Mouse (Mus musculus): ENCODE measurements around the gene Cwc27. TPM values are rescaled to one million over a fixed set of nuclear protein-coding genes. Genes with fewer than 3 reads are reported as not detected.

Gene Cwc27
- total RNA-seq (2021): 10 to 100 TPM; 23.1 to 25.5 TPM

DNA sequence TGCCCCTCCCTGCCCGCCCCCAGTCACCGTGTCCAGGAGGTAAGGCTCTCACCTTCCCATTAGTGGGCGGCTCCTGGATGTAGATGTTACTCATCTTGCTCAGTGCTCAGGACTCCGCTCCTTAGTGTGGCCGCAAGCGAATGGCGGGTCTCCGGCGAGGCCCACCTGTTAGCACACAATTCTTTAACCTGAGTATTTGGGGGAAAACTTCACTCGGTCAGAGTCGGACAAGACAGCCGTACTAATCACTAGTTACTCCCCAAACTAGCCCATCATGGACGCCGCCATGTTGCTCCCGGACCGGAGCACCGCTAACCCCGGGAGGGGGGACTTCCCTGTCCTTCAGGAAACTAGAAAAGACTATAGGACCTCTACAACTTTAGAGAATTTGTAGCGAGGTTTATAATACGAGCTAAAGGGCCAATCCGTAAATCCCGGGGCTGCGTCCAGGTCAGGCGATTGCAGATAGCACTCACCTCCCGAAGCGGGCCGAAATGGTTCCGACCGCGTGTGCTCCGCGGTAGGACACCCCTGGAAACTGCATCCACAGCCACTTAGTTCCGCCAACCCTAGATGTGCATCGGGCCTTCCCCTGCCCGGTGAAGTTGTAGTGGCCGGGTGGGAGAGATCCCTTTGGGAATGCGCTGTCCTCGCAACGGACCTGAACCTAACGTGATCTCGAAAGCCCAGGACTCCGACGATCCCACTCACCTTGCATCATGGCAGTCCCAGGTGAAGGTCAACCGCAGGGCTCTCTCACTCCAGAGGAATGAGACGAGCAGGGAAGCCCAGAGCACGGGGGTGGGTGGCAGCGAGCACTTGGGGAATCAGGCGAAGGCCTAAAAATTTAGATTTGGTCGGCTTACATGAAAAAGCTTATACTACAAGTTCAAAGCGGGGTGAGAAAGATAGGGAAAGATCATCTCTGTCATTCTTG, at the start of gene Cwc27:
Cwc27 (minus strand) TSS at position 508 of the 937 bp plus-strand sequence.
- peak; percentile 84 for DNase-seq

DNA sequence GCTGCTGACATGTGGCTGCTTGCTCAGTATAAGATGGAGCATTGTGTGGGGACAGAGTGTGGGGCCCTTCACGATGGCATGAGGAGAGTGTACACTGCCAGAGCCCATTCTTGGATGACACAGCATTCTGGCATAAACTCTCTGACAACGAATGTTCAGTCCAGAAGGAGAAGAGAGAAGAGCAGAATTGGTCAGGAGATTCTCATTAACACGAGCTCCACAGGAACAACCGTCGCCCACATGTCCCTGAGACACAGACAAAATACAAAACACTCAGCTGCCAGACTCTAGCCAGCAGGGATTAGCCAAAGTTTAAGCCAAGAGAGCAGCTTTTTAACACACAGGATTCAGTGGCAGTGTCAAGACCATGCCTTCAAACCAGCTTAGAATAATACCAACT, 49.8 kb upstream of the Cwc27 start:
- no peak for DNase-seq

DNA sequence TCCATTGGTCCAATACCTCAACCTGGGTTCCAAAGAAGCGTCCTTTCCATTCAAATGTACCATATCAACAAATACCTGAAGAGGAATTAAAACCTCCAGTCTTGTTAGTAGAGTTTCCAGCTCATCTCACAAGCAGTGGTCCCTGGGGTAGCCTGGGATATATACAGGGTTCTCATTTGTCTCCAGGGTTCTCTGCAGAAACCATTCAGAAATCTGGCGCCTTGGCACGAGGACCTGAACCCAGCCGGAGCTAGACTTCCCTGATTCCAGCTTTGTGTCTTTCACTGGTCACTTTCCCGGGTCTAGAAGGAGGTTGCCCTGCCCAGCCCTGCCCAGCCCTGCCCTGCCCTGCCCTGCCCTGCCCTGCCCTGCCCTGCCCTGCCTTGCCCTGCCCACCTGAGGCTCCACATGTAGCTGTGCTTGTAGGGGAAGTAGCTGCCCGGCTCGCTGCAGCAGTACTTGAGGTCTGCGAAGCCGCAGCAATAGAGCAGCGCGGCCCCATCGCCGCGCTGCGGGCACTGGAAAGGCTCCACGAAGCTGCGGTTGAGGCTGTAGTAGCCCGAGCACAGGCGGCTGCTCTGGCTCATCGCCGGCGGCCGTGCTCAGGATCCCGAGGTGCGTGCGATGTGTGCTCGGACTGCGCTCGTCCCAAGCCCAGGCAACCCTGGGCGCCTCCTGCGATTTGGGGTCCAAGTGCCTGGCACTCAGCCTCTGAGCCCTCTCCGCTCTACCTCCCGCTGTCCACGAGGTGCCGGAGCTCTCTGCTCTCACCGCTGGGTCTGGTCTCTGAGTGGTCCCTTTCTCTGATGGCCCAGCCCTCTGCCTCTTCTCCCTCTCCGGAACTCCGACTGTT, 46.4 kb upstream of the Cwc27 start, which contains the start of gene Shisal2b:
Shisal2b (minus strand) TSS at position 767 of the 853 bp plus-strand sequence.
- peak; percentile 26 for DNase-seq

DNA sequence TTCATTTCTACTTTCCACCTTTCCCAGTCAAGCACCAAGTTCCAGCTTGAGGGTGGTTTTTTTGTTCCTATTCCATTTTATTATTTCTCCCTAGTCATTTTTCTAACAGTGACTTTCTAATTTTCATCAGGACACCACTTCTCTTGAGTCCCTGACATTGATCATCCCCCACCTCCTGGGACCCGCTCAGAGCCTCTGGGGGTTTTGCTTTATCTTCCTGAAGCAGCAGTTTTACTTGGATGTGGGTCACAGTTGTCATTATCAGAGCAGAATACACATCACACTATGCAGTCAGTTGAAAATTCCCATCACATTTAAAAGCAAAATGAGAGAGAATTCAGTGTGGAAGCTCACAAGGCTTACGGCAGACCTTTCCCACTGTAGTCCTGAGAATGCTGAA, 36.7 kb upstream of the Cwc27 start:
- DNase-seq: no peak

DNA sequence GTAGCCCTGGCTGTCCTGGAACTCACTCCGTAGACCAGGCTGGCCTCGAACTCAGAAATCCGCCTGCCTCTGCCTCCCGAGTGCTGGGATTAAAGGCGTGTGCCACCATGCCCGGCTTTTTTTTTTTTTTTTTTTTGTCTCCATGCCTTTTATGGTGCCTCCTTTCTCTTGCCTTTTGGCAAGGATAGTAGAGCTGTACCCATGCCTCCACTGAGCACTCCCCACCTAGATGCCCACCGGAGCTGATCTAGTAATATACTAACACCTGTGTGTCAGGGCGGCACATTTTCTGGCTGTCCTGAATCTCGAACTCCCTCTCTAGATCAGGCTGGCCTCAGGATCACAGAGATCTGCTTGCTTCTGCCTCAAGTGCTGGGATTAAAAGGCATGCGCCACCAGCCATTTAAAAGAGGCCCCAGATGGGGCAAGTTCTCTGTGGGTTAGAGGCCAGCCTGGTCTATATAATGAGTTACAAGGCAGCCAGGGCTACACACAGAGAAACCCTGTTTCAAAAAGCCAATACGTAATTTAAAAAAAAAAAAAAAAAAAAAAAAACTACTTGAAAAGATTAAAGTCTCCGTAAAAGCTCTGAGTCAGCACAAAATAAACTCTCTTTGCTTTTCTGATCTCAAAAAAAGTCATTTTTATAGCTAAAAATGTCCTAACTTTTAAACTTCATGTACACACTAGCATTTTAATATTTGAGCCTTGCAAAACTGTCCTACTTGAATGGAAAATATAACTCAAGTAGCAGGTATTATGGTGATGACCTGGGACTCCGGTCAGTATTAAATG, 26.6 kb upstream of the Cwc27 start:
- DNase-seq: no peak

DNA sequence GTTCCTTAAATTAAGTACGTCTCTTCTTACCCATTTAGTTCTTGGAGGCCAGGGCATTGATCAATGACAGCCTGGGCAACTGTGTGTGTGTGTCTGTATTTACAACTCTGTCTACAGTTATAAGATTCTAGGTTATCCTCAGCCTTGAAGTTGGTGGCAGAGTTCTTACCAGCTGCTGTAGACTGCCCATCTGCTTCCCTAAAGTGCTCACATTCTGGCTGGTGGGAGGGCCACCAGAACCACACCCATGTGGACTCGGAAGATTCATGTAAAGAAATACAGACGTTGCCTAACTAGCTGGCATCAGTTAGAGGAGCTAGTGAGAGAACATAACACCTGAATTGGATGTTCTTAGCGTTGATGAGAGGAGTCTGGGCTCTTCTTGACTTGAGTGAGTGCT, 25.0 kb upstream of the Cwc27 start:
- no peak for DNase-seq

DNA sequence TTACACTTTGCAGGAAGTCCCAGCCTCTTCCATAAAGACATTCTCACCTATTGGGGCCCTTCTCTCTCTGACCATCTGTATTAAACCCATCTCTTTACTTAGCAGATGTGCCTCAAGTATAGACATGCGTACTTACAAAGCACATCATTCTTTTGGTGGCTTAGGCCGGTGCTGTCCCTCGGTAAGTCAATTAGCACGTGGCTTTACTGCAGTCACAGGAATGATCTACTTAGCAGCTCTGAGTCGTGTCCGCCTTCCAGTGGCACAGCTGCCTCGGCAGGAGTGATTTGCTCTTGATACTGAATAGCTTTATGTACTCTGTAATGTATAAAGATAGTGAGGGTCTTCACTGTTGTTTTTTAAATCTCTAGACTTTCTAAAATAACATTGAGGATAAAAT, 20.7 kb upstream of the Cwc27 start:
- no peak for DNase-seq

DNA sequence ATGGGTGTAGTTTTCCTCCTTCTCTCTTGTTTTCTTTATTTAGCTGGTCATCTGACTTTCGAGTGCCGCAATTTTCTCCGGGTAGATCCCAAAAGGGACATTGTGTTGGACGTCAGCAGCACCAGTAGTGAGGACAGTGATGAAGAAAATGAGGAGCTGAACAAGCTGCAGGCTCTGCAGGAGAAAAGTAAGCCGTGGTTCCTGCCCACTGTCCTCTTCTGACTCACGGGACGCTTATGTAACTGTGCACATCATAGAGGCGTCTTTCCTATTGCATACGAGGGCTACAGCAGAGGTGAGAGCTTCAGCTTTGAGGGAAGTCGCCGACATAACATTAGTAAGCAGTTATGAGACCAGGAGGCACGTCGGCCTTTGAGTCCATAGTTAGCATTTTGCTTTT, 15.9 kb upstream of the Cwc27 start:
- no peak for DNase-seq

DNA sequence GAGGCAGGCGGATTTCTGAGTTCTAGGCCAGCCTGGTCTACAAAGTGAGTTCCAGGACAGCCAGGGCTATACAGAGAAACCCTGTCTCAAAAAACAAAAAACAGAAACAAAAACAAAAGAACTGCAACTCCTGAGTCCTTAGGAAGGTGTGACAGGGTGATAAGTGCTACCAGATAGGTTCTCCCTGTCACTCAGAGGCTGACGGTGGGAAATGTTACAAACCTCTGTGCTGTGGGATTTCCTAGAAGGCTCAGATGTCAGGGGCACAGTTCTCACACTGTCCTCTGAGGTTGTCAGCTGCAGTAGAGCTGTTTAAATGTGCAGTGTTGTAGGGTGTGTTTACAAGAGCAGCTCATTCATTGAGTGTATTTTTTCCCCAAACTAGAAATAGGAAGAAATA, 8.5 kb upstream of the Cwc27 start:
- no peak for DNase-seq

DNA sequence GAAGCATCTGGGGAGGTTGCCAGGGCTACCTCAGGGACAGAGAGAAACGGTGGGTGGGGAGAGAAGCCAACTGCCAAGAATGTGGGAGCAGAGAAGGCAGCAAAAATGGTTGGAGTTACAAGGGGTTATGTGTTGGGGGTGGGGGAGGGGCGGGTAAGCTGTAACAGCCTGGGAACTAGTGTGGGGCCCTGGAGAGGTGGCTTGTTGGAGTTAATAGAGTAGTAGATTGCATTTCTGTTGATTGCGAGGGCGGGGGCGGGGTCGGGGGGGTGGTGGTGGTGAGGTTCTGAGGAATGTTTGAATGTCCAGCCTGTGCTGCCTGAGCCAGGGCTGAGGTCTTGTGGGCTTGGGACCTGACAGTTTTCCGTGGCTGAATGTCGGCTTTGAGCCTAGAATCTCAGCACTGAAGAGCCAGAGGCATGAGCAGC, 5.5 kb upstream of the Cwc27 start:
- peak; percentile 11 for DNase-seq

DNA sequence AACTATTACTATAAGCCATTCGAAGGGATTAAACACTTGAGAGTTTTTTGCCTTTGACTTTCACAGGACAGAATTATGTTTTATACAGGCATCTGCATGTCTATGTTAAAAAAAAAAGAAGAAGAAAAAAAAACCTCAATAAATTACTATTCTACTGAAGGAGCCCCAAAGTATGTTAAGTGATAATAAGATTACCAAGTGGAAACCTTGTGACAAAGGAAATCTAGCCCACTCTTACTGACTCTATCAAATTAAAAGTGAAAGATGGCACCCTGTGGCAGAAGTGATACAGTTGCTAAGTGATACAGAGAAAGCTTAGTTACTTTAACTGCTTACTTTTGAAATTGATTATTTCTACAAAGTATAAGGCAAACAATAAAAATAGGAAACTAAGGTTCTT, 5.0 kb upstream of the Cwc27 start:
- DNase-seq: no peak

DNA sequence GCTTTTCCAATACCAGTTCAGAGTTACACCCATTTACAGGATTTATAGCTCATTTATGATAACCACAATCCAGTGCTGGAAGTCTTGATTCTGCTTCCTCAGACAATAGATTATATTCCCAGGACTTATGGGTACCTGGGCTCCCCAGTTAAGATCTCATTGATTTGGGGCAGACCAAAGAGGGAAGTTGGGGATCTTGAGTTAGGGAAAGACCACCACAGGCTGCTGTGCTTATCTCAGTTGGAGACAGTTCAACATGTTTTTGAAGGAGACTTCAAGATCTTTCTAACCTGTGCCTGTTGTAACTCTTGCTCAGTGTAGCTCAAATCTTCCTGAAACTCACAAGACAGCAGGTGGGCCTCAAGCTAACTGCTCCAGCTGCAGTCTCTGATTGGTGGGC, 4.2 kb upstream of the Cwc27 start:
- no peak for DNase-seq

DNA sequence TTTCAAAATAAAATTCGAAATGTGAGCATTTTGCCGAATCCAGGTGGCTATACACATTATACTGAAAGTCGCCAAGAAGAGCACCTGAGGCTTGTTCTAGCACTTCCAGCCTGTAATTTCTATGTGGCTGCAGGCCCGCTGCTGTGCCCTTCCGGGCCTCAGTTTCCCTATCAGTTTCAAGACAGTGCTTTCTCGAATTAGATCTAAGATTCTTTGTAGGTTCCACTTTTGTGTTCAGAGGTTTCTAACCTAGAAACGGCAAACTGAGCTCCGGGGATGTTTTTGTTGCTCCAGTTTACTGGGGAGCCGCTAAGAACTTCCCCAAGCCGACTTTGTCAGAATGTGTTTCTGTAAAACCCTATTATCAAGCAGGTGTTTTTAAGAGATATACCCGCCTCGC, 754 bp upstream of the Cwc27 start:
- no peak for DNase-seq

DNA sequence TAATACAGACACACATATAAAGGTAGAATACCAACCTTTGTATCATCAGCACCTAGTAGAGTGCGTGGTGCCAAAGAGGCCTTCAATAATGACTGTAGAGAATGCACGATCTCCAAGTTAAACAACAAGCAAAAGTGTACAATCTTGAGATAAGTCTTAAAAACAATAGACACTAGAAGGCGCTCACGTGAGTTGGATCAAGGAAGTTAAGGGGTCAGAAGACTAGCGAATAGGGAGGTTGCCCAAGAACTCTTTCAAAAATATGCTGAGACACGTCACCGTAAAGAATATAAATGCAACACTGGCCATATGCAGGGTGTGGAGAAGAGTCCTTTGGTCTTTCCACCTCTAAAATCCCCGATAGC, 690 bp downstream of the Cwc27 start:
- DNase-seq: no peak

DNA sequence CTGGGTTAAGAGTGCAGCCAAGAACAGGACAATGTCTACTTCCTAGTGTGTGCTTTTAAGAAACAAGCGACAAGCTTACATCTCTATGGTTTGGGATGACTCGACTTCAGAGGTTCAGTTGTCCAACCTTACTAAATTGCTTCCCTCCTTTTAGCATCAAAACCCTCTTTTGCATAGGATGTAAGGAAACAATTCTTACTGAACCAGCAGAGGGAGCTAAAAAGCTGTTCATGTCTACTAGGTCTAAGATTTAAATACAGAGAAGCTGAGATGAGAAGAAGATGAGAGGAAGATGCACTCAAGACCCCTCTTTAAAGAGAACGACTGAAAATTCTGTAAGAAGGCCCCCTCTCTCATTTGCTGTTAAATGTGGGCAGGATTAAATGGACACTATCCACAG, 11.3 kb downstream of the Cwc27 start:
- DNase-seq: no peak

DNA sequence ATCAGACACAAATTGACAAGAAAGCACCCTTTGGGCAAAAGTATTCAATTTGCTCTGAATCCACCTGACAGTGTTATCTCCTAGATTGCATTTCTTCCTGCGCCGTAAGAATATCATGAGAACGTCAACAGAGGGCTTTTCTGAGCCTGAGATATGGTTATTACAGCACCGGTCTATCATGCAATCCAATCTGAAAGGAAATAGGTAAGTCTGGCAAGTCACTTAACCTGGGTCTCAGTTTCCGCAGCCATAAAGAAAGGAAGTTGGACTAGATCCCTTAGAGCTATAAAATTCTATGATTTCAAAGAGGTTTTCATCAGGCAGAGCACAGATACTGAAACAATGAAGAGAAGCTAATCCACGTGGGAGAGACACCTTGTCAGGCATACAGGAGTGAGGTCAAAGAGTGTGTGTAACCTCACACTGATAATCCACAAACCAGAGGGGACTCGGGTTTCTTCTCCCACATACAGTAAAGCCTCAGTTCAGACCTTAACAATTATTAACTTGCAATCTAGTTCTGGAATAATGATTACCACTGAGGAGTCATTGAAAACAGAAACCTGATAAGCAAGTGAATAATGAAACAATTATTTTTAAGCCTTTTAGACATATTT, 17.3 kb downstream of the Cwc27 start:
- no peak for DNase-seq

DNA sequence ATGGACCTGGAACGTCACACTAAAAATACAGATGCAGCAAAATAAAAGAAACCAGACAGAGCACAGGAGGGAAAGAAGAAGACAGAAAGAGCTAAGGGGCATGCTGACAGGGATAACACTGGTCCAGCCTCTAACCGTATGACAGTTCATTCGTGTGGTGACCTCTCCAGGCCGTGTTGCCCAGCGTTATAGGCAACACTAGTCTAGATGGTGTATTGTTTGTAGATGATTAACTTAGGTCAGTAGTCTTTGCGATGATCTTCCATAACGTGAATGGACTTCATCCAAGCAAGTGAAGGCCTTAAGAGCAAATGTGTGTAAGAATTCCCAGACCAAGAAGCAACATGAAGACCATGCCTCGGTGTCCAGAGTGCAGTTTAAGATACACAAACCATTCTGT, 17.9 kb downstream of the Cwc27 start:
- no peak for DNase-seq

DNA sequence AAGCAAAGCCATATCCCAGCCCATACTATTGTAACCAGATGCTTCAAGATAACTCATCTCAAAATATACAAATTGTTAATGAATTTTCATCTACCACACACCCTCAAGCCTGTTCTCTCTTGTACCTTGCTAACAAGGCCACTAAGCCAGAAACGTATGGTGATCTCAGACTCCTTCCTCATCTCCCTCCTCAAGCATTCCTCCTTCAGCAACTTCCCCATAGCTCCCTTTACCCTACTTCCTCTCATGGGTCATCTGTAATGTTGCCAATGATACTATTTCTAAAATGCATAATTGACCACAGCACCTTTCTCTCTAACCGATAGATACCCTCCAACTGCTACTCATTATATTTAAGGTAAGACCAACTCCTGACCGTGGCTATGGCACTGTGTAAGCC, 22.5 kb downstream of the Cwc27 start:
- no peak for DNase-seq

DNA sequence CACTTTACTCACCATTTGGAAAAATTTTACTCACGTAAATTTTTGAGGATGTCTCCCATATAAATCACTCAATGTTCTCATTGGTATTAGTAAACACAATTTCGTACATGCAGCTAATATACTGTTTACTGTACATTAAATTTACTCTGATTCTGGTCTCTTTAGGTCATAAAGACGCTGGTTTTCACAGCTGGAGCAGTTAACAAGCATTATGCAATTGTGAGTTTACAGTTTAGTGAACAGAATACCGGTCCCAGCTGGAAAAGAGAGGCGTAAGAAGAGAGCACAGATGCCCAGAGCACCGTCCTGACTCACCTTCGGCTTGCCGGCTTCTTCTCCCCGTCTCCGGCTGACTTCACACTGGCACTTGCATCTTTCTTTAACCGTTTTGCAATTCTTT, 24.8 kb downstream of the Cwc27 start, which contains the start of gene Srek1ip1:
Srek1ip1 (plus strand) TSS at position 301 of the 400 bp plus-strand sequence.
- DNase-seq: no peak

DNA sequence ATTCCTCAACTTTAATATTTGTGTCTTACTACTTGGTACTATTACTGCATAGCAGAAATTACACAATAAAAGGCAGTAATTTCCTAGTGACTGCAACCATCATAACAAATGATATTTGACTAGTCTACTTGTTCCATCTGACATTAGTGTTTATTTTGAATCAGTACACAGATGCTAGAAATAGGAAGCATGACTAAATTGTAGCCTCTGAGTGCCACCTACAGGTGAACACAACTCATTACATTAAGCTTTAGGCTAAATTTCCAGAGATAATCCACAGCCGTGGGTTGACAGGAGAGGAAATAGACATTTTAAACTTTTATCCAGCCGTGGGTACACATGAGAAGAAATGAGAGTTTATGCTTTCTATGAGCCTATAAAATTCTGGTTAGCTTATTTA, 27.3 kb downstream of the Cwc27 start:
- DNase-seq: peak; percentile 38

DNA sequence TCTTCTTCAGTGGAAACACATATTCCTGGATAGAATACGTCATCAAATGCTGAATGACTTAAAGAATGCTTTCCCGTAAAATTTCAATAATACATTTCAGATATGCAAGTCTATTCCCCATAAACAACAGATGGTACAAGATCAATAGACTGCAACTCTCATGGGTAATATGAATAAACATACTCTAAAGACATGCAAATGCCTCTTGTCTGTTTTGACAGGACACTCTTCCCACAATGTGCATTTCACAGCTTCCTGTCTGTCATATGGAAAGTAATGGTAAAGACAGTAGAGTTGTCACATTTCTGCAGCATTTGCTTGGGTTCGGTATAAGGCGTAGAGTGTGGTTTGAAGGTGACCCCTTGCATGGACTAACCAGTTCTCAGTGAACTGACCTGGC, 29.7 kb downstream of the Cwc27 start:
- DNase-seq: no peak

DNA sequence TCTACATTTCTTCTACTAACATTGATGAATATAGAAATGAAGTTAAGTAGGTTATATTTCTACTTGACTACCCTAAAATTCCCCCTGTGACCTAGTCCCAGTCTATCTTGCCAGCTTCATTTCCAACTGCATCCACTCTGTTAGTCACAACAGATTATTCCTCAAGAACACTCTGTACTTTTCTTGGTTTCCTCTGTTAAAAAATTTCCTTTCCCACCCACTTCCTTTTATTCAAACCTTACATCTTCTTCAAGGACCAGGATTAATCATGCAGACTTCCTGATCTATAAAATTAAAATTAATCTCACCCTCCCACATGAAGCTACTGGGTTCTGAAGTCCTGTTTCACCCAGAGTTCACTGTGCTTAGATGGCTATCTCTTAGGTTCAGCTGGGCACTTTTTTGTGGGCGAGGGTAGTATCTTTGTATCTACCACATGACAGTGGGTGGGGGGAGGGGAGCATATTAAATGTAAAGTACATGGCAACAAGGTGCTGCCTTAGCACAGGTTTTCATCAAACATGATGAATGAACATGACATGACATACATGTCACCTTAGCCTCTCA, 37.8 kb downstream of the Cwc27 start:
- no peak for DNase-seq
